Mouse (Mus musculus): ENCODE measurements around the gene C130050O18Rik.

C130050O18Rik gene

GRCm38 (mm10) chr5:139373889-139374444, 31.1 kb upstream of the C130050O18Rik start:
- DNase-seq (ENCODE audit: low read depth, low spot score), result no peak
- no peaks in the 10 kb centered on the region for H3K36me3 ChIP-seq (ENCODE audit: control insufficient read depth, insufficient read depth, low read length, poor library complexity, severe bottlenecking)
- H3K27me3 ChIP-seq (ENCODE audit: control insufficient read depth, insufficient read depth, low read length, poor library complexity, severe bottlenecking), result no peaks in the 10 kb centered on the region

GRCm38 (mm10) chr5:139374841-139375240, 30.2 kb upstream of the C130050O18Rik start:
- no peak for DNase-seq (ENCODE audit: low read depth, low spot score)
- H3K36me3 ChIP-seq (ENCODE audit: control insufficient read depth, insufficient read depth, low read length, poor library complexity, severe bottlenecking), result no peaks in the 10 kb centered on the region
- H3K27me3 ChIP-seq (ENCODE audit: control insufficient read depth, insufficient read depth, low read length, poor library complexity, severe bottlenecking), result no peaks in the 10 kb centered on the region

DNA sequence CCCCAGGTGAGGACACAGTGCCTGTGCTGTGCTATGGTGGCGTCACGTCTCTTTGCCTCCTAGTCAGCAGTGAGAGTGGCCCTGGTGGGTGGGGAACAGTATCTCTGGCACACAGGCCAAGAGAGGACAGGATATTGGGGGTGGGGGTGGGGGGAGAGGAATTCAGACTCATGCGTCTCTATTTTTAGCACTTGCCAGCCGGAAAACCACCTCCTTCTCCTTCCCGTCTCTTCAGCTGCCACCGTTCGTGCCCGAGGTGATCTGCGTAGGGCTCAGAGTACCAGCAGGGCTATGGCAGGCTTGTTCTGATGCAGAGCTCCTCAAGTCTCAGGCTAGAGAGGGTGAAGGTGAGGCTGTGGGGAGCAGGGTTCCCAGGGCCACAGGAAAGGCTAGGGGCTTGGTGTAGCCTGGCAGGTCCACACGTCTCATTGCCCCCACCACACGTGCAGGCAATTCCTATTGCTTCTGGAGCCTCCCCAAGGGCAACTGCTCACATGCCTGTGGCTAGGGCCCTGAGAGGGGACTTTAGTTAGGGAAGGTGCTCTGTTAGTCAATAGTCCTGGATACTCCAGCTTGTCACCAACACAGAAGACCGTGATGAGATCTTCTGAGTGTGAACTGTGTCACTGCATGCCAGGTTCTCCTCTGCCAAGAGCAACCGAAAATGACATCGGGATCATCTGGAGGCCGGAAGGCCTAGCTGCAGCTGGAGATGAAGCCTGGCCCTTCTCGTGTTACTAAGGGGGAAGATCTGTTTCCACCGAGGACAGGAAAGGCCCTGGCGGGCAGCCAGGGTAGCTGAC, 27.4 kb upstream of the C130050O18Rik start, which contains the start of gene Gpr146:
Gpr146 (plus strand) TSS at position 230 of the 803 bp plus-strand sequence.
- no peak for DNase-seq (ENCODE audit: low read depth, low spot score)
- H3K36me3 ChIP-seq (ENCODE audit: control insufficient read depth, insufficient read depth, low read length, poor library complexity, severe bottlenecking), result no peaks in the 10 kb centered on the region
- H3K27me3 ChIP-seq (ENCODE audit: control insufficient read depth, insufficient read depth, low read length, poor library complexity, severe bottlenecking), result no peaks in the 10 kb centered on the region

GRCm38 (mm10) chr5:139378271-139378556, 26.9 kb upstream of the C130050O18Rik start:
- Histone ChIP-seq H3K36me3 (ENCODE audit: control insufficient read depth, insufficient read depth, low read length, poor library complexity, severe bottlenecking) (no peaks in the 10 kb centered on the region), H3K27me3 (ENCODE audit: control insufficient read depth, insufficient read depth, low read length, poor library complexity, severe bottlenecking) (no peaks in the 10 kb centered on the region)
- no peak for DNase-seq (ENCODE audit: low read depth, low spot score)

- Histone ChIP-seq H3K27me3 (ENCODE audit: control insufficient read depth, insufficient read depth, low read length, poor library complexity, severe bottlenecking) (no peaks in the 10 kb centered on the region), H3K36me3 (ENCODE audit: control insufficient read depth, insufficient read depth, low read length, poor library complexity, severe bottlenecking) (no peaks in the 10 kb centered on the region)
- no peak for DNase-seq (ENCODE audit: low read depth, low spot score)
Observed at GRCm38 (mm10) chr5:139378986-139379629, 26.0 kb upstream of the C130050O18Rik start.

DNA sequence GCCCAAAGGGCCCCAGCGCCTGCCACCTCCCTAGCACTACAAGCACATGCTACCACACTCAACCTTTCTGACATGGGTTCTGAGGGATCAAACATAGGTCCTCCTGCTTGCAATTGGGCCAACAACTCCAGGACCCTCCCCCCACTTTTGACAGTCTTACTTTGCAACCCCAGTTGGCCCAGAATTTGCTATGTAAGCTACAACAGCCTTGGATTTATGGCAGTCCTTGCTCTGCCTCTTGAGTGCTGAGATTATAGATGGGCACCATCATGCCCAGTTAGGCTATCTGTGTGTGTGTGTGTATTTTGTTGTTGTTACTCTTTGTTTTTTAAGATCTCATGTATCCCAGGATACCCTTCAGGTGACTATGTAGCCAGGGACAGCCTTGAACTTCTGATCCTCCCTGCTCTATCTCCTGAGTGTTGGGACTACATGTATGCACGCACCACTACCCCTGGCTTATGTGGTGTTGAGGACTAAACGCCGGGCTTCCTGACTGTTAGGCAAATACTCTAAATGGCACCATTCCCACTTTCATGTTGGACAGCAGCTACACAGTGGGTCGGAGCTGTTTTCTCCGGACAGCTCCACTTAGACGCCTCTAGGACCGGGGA, 25.2 kb upstream of the C130050O18Rik start:
- DNase-seq (ENCODE audit: low read depth, low spot score), result no peak
- Histone ChIP-seq H3K27me3 (ENCODE audit: control insufficient read depth, insufficient read depth, low read length, poor library complexity, severe bottlenecking) (no peaks in the 10 kb centered on the region), H3K36me3 (ENCODE audit: control insufficient read depth, insufficient read depth, low read length, poor library complexity, severe bottlenecking) (no peaks in the 10 kb centered on the region)

- Histone ChIP-seq H3K36me3 (ENCODE audit: control insufficient read depth, insufficient read depth, low read length, poor library complexity, severe bottlenecking) (no peaks in the 10 kb centered on the region), H3K27me3 (ENCODE audit: control insufficient read depth, insufficient read depth, low read length, poor library complexity, severe bottlenecking) (no peaks in the 10 kb centered on the region)
- DNase-seq (ENCODE audit: low read depth, low spot score), result peak; percentile 85
Observed at GRCm38 (mm10) chr5:139380385-139381248, 24.5 kb upstream of the C130050O18Rik start.

GRCm38 (mm10) chr5:139381586-139382513, 23.2 kb upstream of the C130050O18Rik start:
- DNase-seq (ENCODE audit: low read depth, low spot score), result peak; percentile 57
- no peaks in the 10 kb centered on the region for H3K27me3 ChIP-seq (ENCODE audit: control insufficient read depth, insufficient read depth, low read length, poor library complexity, severe bottlenecking)
- no peaks in the 10 kb centered on the region; the same call in 1 of the 2 replicates for H3K36me3 ChIP-seq (ENCODE audit: control insufficient read depth, insufficient read depth, low read length, poor library complexity, severe bottlenecking)

DNA sequence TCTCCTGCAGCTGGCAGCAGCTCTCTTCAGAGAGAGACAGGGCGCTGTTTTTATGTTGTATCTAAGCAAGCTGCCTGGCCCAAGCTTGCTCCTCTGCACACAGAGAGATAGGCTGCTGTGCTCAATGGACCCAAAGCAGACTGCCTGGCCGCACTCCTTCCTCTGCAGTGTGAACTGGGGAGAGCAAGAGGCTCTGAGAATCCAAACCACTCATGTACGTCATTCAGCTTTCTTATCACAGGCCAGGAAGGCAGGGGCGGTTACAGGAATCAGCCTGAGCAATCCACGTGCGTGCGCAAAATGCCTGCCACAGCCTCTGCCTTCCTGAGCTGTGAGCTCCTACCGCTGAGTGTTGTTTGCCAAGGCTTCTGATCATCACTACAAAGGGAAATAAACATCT, 22.3 kb upstream of the C130050O18Rik start:
- H3K27me3 ChIP-seq (ENCODE audit: control insufficient read depth, insufficient read depth, low read length, poor library complexity, severe bottlenecking), result no peaks in the 10 kb centered on the region
- no peaks in the 10 kb centered on the region; the same call in 1 of the 2 replicates for H3K36me3 ChIP-seq (ENCODE audit: control insufficient read depth, insufficient read depth, low read length, poor library complexity, severe bottlenecking)
- DNase-seq (ENCODE audit: low read depth, low spot score), result peak; percentile 49

- DNase-seq (ENCODE audit: low read depth, low spot score), result no peak
- H3K27me3 ChIP-seq (ENCODE audit: control insufficient read depth, insufficient read depth, low read length, poor library complexity, severe bottlenecking), result no peaks in the 10 kb centered on the region
- H3K36me3 ChIP-seq (ENCODE audit: control insufficient read depth, insufficient read depth, low read length, poor library complexity, severe bottlenecking), result no peaks in the 10 kb centered on the region; the same call in 1 of the 2 replicates
Observed at GRCm38 (mm10) chr5:139383234-139383633, 21.8 kb upstream of the C130050O18Rik start.

GRCm38 (mm10) chr5:139384531-139384930, 20.5 kb upstream of the C130050O18Rik start:
- H3K27me3 ChIP-seq (ENCODE audit: control insufficient read depth, insufficient read depth, low read length, poor library complexity, severe bottlenecking), result no peaks in the 10 kb centered on the region
- H3K36me3 ChIP-seq (ENCODE audit: control insufficient read depth, insufficient read depth, low read length, poor library complexity, severe bottlenecking), result no peaks in the 10 kb centered on the region; the same call in 1 of the 2 replicates
- no peak for DNase-seq (ENCODE audit: low read depth, low spot score)

DNA sequence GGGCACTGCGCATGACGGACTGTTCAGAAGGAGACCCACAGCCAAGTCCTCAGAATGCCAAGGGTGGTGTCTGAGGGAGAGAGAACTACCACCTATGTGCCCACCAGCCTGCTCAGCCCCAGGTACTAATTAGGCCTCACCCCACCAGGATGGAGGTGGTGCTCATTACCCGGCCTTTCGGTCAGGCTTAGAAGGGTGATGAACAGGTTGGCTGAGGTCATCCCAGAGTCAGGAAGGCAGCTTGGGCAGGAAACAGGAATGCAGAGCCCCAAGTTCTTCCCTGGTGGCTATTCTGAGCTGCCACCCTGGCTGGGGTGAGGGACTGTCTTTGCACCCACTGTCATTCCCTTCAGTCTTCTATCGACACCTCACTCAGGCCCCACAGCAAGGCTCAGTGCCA, 19.0 kb upstream of the C130050O18Rik start:
- H3K27me3 ChIP-seq (ENCODE audit: control insufficient read depth, insufficient read depth, low read length, poor library complexity, severe bottlenecking), result no peaks in the 10 kb centered on the region
- no peak for DNase-seq (ENCODE audit: low read depth, low spot score)
- no peaks in the 10 kb centered on the region; the same call in 1 of the 2 replicates for H3K36me3 ChIP-seq (ENCODE audit: control insufficient read depth, insufficient read depth, low read length, poor library complexity, severe bottlenecking)

- Histone ChIP-seq H3K36me3 (ENCODE audit: control insufficient read depth, insufficient read depth, low read length, poor library complexity, severe bottlenecking) (no peaks in the 10 kb centered on the region; the same call in 1 of the 2 replicates), H3K27me3 (ENCODE audit: control insufficient read depth, insufficient read depth, low read length, poor library complexity, severe bottlenecking) (no peaks in the 10 kb centered on the region)
- DNase-seq (ENCODE audit: low read depth, low spot score), result no peak
Observed at GRCm38 (mm10) chr5:139387329-139388194, 17.5 kb upstream of the C130050O18Rik start.
